Mouse (Mus musculus): ENCODE measurements around the gene Lbhd1.
"Not testable (repeated sequence)": the region's sequence is repeated elsewhere in the genome, so short reads cannot be mapped to it uniquely, and the experiment has no call there.

The Lbhd1 gene

DNA sequence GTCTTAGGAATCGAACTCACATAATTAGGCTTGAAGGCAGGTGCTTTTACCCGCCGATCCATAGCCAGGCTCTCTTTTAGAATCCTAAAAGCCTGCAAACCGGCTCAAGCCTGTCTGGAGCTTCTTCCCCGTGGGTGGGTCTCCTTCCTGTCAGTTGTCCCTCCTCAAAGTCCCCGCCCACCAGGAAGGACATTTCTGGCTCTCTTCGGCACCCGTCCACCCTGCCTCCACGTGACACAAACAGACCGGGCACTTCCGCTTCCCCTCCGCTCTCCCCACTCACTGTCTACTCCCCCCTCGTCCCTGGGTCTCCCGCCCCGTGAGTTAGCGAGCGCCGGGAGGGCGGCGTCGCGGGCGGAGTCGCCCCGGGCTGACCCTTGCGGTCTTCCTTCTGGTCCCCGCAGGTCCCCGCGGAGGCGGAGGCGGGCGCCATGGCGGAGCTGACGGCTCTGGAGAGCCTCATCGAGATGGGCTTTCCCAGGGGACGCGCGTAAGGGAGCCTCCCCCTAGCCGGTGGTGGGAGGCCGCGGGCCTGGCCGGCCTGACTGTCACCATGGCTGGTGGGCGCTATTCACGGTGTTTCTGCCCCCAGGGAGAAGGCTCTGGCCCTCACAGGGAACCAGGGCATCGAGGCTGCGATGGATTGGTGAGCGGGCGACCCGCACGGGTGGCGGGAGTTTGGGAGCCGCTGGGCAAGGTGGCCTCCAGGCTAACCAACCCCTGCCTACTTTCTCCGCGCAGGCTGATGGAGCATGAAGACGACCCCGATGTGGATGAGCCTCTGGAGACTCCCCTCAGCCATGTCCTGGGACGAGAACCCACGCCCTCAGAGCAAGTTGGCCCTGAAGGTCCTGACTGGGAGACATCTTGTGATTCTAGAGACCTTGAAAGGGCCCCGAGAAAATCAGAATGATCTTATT lies 12.0 kb upstream of the Lbhd1 start, which contains the start of gene Ubxn1:
Gene Ubxn1 (plus strand): TSS at position 230 of the 920 bp plus-strand sequence.
- DNase-seq (ENCODE audit: inconsistent ontology term) = peak; percentile 99

DNA sequence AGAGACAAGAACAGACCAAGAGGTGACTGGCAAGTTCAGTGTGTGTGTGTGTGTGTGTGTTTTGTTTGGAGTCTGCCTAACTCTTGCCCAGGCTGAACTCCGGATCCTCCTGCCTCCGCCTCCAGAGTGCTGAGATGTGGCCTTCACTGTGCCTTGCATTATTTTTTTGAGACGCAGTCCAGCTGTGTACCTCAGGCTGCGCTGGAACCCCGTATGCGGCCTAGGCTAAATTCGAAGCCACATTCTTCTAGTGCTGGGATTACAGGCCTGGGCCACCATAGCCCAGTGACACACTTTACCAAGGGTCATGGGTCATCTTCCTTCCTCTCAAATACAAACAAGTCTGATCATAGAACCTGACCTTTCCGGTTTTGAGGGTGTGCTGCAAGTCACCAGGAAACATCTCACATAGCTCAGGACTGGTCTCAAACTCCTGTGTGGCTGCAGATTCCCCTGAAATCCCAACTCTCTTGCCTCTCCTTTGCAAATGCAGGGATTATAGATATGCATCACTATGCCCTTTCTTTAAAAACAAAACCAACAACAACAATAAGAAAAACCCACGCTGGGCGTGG lies 11.2 kb upstream of the Lbhd1 start:
- no peak for DNase-seq (ENCODE audit: inconsistent ontology term)

GRCm38 (mm10) chr19:8875031-8875430 lies 8.5 kb upstream of the Lbhd1 start:
- DNase-seq (ENCODE audit: inconsistent ontology term) = no peak

DNA sequence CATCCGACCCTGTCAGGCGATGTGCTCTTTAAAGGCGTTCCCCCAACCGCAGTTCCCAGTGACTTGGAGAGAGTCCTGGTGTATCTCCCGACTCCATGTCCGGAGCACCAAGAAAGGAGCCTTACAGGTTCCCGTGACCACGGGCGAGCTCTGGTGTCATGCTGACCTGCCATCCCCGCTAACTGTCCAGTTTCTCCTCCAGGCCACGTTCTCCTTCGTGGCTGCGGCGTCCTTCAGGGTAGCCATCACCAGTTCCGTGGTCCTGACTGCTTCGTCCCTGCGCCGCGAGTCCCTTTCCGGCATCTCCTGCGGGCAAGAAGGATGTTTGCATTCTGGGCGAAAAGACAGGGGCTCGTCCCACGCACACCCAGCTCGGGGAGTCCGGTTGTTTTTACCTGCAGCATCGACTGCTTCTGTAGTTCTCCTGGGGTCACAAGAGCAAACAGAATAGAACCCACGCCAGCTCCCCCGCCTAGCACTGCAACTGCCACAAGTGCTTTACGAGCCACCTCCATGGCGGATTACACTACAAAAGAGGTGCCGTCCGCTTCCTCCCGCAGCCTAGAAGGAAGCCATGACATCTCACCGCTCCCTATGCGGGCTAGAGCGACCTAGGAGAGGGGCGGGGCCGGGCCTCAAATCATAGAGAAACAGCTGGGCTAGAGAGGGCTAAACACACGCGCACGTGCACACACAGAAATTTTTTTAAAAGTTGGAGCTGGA lies 3.1 kb upstream of the Lbhd1 start, which contains the start of gene Uqcc3:
Gene Uqcc3 (minus strand): TSS at position 613 of the 723 bp plus-strand sequence.
- peak; percentile 91 for DNase-seq (ENCODE audit: inconsistent ontology term)

- no peak for DNase-seq (ENCODE audit: inconsistent ontology term)
These were observed 2.5 kb upstream of the Lbhd1 start for GRCm38 (mm10) chr19:8881034-8881392.

- DNase-seq (ENCODE audit: inconsistent ontology term) = no peak
These were observed 3.5 kb downstream of the Lbhd1 start for GRCm38 (mm10) chr19:8886916-8887584.

GRCm38 (mm10) chr19:8887585-8888463 lies 4.3 kb downstream of the Lbhd1 start:
- DNase-seq (ENCODE audit: inconsistent ontology term) = peak; percentile 24

DNA sequence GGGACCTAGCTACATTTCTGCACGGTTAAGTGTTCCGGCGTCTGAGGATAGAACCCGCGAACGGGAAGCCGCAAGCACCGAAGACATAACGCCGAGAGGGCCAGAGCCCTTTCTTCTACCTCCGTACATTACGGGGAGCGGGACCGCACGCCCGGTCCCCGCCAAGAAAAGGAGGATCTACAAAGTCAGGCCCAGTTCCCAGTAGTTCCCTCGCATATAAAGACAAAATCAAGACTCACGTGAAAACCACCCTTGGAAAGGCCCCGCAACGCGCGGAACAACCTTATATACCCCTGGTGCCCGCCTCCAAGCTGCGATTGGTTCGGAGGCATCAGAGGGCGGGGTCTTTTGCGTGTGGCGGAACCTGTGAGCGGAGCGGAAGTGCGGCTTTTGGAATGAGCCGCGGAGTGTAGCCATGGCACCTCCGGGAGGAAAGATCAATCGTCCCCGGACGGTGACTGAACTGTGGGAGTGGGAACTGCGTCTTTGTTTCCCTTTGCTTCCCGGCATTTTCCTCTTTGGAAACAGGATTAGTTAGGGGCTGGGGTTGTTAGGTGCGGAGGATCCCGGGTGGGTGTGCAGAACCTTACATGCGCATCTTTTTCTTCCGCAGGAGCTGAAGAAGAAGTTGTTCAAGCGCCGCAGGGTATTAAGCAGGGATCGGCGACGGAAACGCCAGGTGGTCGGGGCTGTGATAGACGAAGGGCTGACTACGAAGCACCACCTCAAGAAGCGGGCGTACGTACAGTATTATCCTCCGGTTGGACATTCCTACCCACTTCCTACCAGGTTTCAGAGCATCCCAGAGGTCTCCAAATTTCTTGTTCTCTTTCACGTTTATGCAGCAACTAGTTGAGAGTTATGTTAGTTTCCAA lies 5.2 kb downstream of the Lbhd1 start, which contains the start of the genes 1810009A15Rik and Gm49416:
Gene 1810009A15Rik (plus strand): TSS at position 343 of the 875 bp plus-strand sequence.
Gene Gm49416 (plus strand): TSS at position 416 of the 875 bp plus-strand sequence.
- DNase-seq (ENCODE audit: inconsistent ontology term) = peak; percentile 93

GRCm38 (mm10) chr19:8892829-8893766 lies 9.6 kb downstream of the Lbhd1 start, which contains the start of gene Ints5:
TSS of gene Ints5 (plus strand) at chr19:8893005.
- peak; percentile 74 for DNase-seq (ENCODE audit: inconsistent ontology term)

DNA sequence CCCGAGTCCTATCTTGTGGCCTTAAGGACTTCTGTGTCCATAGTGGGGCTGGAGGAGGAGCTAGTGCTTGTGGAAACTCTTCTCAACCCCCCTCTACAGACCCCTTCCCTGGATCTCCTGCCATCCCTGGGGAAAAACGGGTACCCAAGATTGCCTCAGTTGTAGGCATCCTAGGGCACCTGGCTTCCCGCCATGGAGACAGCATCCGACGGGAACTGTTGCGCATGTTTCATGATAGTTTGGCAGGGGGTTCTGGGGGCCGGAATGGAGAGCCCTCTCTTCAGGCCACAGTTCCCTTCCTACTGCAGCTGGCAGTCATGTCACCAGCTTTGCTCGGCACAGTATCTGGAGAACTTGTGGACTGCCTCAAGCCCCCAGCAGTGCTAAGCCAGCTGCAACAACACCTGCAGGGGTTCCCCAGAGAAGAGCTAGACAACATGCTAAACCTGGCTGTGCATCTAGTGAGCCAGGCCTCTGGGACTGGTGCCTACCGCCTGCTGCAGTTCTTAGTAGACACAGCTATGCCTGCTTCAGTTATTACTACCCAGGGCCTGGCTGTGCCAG lies 11.9 kb downstream of the Lbhd1 start:
- no peak for DNase-seq (ENCODE audit: inconsistent ontology term)

DNA sequence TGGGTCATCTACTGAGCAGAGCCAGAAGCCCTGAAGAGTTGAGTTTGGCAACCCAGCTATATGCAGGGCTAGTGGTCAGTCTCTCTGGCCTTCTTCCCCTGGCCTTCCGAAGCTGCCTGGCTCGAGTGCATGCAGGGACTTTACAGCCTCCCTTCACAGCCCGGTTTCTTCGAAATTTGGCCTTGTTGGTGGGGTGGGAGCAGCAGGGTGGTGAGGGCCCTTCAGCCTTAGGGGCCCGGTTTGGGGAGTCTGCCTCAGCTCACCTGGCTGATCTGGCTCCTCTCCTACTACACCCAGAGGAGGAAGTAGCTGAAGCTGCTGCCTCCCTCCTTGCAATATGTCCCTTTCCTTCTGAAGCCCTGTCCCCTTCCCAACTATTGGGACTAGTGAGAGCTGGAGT lies 12.7 kb downstream of the Lbhd1 start:
- DNase-seq (ENCODE audit: inconsistent ontology term) = not testable (repeated sequence)

- DNase-seq (ENCODE audit: inconsistent ontology term) = peak; percentile 64
These were observed 13.8 kb downstream of the Lbhd1 start for GRCm38 (mm10) chr19:8897211-8897864.

DNA sequence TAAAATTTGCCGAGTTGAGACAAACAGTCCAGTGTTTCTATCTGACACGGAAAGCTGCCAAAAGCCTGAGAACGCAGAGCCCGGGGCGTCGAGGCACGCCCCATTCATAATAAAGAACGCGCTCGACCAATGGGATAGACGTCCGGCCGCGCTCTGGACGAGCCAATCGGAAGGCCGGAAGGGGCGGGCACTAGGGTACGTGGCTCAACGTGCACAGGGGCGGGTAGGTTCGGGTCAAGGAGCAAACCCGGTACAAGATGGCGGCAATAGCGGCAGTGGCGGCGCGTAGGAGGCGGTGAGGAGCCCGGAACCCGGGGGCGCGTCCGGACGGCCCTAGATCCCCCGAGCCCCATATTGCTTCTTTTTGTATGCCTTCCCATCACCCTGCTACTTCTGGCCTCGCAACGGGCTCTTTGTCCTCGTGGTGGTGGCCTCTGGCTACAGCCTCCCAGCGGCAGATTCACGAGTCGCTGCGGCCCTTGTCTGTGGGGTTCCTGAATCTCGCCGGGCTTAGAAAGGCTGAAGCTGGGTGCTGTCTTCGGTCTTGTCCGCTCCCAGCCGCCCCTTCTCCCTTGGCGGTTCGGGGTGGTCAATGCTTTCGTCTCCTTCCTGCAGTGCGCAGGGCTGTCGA lies 14.4 kb downstream of the Lbhd1 start, which contains the start of gene Ganab:
Gene Ganab (plus strand): TSS at position 207 of the 631 bp plus-strand sequence.
- peak; percentile 97 for DNase-seq (ENCODE audit: inconsistent ontology term)

- no peak for DNase-seq (ENCODE audit: inconsistent ontology term)
These were observed 15.0 kb downstream of the Lbhd1 start for GRCm38 (mm10) chr19:8898576-8898975.

GRCm38 (mm10) chr19:8899079-8899478 lies 15.5 kb downstream of the Lbhd1 start:
- DNase-seq (ENCODE audit: inconsistent ontology term) = no peak

DNA sequence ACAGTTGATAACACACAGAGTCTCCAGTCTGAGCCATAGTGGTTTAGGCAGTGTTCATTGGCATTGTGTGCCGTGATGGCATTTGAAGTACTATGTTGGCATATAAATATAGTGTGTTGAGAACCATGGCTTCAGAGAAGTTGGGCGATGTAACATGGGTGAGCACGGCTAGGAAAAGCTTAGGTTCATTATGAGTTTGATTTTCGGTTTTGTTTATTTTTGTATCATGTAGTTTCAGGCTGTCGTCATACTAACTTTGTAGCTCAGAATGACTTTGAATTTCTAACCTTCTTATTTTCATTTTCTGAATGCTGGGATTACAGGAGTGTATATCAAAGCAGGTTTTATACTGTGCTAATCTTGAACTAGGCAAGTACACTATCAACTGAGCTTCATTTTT lies 19.9 kb downstream of the Lbhd1 start:
- no peak for DNase-seq (ENCODE audit: inconsistent ontology term)

GRCm38 (mm10) chr19:8908531-8908930 lies 25.0 kb downstream of the Lbhd1 start:
- DNase-seq (ENCODE audit: inconsistent ontology term) = no peak

Measured in Muller cell, postnatal 12 days (primary cell).